Mouse (Mus musculus) gastrocnemius, postnatal 36 days (tissue): ENCODE measurements around the gene Tmem117. TPM values are rescaled to one million over a fixed set of nuclear protein-coding genes. Genes with fewer than 3 reads are reported as not detected.

ENCODE experiments used
- DNase-seq, 2 experiments: peaks; one replicate each; pipeline ENCODE4 v3.0.0; 2022
- intact Hi-C: fragments of 180-260 bp; cut with DNase I; formaldehyde crosslinking; loops from one replicate; pipeline ENCODE4 v1.15.1; 2025
- long read RNA-seq, 2 experiments: library from polyadenylated mRNA; stranded (forward); transcript quantifications; one replicate each; pipeline ENCODE4 v2.0.0; 2021
- total RNA-seq, 2 experiments: library from RNA; stranded (reverse); gene quantifications; 2 replicates each; pipeline ENCODE4 v1.2.3; 2021

Tmem117 gene
- total RNA-seq: 10 to 100 TPM; 21.2 to 21.3 TPM
- long read RNA-seq, experiment 1, transcript Tmem117-201 (8 exons, 2,717 nt): major isoform, 11 of 12 reads
- long read RNA-seq, experiment 1, partial matches to known transcripts: 1 of 12 reads
- long read RNA-seq, experiment 1, other reads (novel, unspliced or antisense): 0 of 12 reads
- long read RNA-seq, experiment 2, transcript Tmem117-201 (8 exons, 2,717 nt): major isoform, 14 of 18 reads
- long read RNA-seq, experiment 2, partial matches to known transcripts: 0 of 18 reads
- long read RNA-seq, experiment 2, other reads (novel, unspliced or antisense): 4 of 18 reads

DNA sequence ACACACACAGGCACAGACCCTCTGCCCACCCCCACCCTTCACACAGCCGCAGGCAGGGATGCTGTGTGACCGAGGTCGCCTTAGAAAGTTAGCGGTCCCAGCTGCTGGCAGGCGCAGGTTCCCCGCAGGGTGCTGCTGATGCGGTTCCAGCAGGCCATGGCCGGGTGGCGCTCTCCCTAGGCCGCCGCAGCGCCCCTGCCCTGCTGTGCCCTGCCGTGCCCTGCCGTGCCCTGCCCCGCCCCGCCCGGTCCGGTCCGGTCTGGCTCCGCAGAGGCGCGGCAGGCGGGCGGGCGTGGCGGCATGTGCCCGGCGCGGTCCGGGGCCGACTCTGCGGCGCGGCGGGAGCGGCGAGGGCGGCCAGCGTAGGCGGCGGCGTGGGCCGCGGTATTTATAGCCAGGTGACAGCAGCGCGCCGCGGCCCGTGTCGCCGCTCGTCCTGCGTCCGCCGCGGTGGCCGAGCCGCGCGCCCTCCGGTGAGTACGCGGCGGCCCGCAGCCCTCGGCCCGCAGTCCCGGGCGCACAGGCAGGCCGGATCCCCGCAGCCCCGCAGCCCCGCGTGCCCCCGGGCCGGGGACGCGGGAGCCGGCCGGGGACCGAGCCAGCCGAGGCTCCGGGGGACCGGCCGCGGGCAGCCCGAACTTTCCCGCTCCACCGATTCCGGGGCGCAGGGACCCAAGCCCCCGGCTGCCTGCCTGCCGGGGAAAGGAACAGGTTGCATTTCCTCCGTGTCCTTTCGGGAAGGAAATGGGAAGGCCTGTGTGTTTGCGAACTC, at the start of gene Tmem117:
Tmem117 (plus strand) TSS at position 403 of the 772 bp plus-strand sequence.
- intact Hi-C loops: loop anchor here (2.0 kb wide), 1 partner anchor 30 kb away; no protein-coding TSS in a partner anchor
- peak; percentile 28 to 36 for DNase-seq

DNA sequence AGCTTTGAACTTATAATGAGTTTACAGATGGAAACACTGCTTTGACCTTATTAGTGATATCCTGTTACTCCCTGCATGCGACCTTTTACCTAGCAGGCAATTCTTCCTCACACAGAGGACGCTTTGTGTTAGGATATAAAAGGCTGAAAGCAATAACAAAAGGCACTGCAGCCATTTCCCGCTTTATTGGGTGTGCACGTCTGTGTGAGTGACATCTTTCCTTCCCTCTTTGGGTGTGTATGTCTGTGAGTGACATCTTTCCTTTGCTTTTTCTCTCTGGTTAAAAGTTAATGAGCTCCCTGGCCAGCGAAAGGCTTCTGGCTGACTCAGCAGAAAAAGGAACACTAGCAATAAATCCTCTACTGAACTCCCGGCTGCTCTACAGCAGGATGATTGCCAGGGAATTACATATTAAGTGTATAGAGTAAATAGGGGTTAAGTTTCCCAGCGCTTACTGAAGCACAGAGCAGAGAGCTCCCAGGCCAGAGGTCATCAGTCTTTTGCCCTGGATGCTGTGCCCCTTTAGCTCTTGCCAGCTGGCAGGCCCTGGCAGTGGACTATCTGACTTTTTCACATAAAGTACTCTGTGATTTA, 46.9 kb upstream of the Tmem117 start:
- DNase-seq: no peak
- intact Hi-C loops: no loop called here

DNA sequence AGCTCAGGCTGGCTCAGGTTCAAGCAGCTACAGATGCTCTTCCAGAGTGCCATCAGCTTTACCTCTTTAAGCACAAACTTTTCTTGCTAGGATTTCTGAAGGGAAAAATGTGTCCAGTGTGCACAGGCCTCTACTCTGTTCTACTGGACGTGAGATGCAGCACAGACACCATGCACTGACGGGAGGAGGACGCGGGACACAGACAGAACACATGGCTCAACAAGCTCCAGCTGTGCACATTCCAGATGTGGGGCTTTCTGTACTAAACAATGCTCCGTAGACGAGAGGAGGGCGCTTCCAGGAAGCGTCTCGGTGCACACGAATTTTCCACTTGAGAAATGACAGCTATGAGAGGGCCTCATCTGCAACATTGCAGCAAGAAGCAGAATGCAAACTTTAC, 45.9 kb upstream of the Tmem117 start:
- no peak for DNase-seq
- intact Hi-C loops: no loop called here

DNA sequence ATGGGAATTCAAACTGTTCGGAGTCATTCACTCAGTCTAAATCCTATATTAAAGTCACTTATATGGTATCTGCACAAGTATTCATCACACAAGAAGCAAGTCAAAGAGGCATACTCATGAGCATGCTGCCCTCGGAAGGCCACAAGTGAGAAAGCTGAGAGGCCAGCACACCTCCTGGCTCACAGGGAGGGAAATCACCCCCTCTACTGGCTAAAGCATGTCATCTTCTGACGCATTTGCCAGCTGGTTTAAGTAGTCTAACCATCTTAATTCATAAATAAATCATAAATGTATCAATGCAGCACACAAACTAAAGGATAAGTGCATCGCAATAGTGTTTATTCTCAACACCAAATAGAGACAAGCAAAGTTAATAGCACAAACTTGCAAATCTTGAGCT, 44.3 kb upstream of the Tmem117 start:
- DNase-seq: no peak
- intact Hi-C loops: no loop called here

DNA sequence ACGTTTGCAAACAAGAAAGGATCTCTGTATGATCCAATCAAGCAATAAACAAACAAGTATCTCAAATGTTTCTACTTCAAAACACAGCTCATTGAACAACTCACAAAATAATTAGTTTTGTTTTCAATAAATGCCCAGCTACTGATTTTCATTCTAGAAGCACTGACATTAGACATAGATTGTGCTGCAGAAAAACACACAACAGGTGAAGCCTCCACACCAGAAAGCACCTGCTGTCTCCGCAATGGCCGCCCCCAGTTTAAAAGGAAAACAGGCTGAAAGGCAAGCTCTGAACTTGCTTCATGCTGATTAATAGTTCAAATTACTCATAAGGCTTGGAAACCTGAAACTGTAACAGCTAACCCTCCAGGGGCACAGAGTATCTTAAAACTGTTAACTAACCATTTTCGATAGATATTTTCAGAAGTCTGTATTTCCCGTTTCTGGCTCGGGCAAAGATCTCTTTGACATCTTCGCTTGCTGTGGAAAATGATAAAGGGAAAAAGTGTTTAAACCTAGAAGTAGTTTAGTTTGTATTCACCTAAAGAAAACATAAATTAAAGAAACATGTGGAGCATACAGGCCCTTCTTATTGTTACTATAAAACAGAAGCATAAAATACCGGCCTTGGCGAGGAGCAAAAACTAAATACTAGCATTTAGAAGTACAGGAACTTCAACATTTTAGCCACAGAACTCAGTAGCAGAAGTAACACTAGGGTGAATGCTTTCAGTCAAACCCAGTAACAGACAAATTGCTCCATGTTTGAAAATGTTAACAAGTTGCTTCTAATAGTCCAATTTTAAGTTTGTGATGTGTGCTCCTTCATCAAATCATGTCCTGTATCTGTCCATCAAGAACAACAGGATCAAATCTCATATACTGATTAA, 41.0 kb upstream of the Tmem117 start:
- DNase-seq: no peak
- intact Hi-C loops: no loop called here

DNA sequence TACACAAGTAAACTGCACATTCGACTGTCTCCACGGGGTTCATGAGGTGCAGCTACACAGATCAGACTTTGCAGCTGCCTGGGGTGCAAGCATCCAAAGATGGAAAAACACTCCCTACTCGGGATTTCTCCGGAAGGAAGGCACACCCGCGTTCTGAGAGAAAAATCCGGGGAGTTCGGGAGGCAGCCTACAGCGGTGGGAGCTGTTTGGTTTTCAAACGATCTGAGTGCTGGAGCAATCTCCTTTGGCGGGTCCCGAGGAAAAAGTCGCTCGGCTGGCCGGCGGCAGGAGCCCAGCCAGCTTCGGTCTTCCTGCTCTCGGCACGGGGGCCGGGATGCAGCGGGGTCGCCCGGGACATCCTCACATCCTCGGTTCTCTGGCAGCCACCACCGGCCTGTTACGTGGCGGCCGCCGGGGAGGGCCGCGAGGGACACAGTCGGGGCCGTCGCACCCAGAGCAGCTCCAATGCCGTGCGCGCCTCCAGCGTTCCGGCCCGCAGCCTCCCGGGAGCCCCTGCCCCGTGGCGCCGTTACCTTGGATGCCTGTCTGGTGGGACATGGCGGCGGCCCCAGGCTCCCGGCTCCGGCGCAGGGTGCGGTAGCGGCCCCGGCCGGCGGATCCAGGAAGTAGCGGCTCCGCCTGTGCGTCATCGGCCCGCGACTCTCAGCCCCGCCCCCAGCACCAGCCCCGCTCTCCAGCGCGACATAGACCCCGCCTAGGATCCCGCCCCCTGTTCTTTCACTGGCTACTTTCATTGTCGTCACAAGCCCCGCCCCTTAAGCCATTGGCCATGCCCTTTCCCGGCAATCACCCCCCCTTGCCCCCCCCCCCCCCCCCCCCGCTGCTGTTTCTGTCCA, 39.6 kb upstream of the Tmem117 start, which contains the start of gene Twf1:
Twf1 (minus strand) TSS at position 671 of the 857 bp plus-strand sequence.
- intact Hi-C loops: no loop called here
- DNase-seq: peak; percentile 95 to 98

- no peak for DNase-seq
- intact Hi-C loops: no loop called here
Measured at GRCm38 (mm10) chr15:94590083-94590482, 38.9 kb upstream of the Tmem117 start.

- DNase-seq: no peak
- intact Hi-C loops: no loop called here
Measured at GRCm38 (mm10) chr15:94591356-94591755, 37.7 kb upstream of the Tmem117 start.

GRCm38 (mm10) chr15:94593586-94593985, 35.4 kb upstream of the Tmem117 start:
- DNase-seq: no peak
- intact Hi-C loops: no loop called here

DNA sequence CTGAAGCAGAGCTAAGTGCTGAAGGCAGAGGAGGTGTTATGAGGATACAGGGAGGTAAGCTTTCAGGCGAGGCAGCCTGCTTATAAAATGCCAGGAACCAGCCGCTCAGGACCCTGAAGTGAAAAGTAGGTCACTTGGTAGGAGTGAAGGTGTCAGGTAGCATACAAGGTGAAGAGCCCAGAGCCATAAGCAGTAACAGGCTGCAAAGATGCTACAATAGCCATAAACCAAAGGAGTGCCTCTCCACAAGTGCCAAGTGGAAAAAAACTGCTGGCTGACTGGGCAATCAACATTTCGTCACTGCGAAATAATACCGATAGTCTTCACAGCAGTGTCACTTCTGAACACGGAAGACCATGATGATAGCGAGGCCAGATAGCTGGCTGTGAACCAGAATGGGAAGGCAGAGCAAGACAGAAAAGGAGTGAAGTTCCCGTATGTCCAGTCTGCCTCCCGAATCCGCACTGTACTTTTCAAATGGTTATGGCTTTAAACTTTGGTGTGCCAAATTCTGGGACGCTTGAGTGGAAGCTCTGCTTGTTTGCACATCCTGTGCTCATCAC, 28.8 kb upstream of the Tmem117 start:
- no peak for DNase-seq
- intact Hi-C loops: no loop called here

- DNase-seq: peak in 1 of 2 experiments; percentile 38
- intact Hi-C loops: no loop called here
Measured at GRCm38 (mm10) chr15:94601339-94601738, 27.7 kb upstream of the Tmem117 start.

DNA sequence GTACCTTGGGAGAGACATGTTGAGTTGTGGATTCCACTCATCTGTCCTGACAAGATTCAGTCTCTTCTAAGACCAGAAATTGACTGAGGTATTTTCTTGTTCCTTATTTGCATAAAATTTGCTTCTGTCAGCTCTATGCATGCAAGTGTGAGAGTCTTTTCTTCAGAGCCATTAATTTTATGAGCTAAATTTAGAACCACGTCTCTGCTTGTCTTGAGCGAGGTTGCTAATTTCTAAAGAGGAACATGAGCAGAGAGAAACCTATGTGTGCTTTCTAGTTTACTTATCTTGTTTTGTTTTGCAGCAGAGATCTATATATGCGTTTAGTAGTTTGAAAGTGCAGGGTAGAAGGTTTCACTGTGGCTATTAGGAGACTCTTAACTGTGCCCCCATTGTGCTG, 26.6 kb upstream of the Tmem117 start:
- no peak for DNase-seq
- intact Hi-C loops: no loop called here

GRCm38 (mm10) chr15:94607768-94608167, 21.3 kb upstream of the Tmem117 start:
- intact Hi-C loops: loop anchor here (2.0 kb wide), 1 partner anchor 49 kb away; no protein-coding TSS in a partner anchor

DNA sequence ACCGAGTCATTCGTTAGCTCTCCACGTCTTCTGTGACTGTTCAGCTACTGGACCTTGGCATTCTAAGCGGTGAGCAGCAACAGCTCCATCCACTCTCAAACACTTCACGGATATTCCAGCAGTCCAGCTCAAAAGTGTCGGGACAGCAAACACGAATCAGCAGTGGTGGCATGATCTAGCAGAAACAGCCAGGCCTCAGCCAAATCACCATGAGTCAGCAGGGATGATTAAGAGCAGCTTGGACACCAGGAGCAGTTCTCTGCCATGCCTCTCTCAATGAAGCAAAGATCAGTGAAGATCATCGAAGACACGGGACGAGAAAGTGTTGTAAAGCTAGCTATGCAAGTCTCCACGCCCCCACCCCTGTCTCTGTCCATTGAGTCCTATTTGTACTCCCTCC, 13.0 kb upstream of the Tmem117 start:
- intact Hi-C loops: no loop called here
- no peak for DNase-seq

More at GRCm38 (mm10) chr15:94607768-94608167, 21.3 kb upstream of the Tmem117 start:
- DNase-seq: no peak

DNA sequence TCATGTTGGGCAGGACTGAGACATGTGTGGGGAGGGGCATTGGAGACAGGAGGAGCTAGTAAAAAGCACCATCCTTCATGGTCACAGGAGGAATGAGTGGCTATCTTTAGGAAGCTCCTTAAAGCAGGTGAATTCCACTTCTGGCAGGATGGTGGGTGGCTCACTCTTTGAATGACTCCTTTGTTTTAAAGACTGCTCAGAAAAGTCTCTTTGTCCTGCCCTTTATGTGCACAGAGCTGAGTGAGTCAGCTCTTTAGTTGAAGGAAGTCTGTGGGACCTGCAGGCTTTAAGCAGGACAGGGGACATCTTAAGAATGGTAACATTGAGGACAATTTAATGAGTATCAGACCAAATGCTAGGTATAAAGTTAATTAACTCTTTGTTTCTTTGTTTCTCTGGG, 8.1 kb upstream of the Tmem117 start:
- DNase-seq: no peak
- intact Hi-C loops: no loop called here

GRCm38 (mm10) chr15:94628463-94628829, 586 bp upstream of the Tmem117 start:
- no peak for DNase-seq
- intact Hi-C loops: loop anchor here (2.0 kb wide), 1 partner anchor 30 kb away; no protein-coding TSS in a partner anchor

- no peak for DNase-seq
Measured at GRCm38 (mm10) chr15:94630553-94630952, 1.5 kb downstream of the Tmem117 start.

GRCm38 (mm10) chr15:94634524-94634923, 5.5 kb downstream of the Tmem117 start:
- DNase-seq: no peak
- intact Hi-C loops: no loop called here

More at GRCm38 (mm10) chr15:94630553-94630952, 1.5 kb downstream of the Tmem117 start:
- intact Hi-C loops: no loop called here

DNA sequence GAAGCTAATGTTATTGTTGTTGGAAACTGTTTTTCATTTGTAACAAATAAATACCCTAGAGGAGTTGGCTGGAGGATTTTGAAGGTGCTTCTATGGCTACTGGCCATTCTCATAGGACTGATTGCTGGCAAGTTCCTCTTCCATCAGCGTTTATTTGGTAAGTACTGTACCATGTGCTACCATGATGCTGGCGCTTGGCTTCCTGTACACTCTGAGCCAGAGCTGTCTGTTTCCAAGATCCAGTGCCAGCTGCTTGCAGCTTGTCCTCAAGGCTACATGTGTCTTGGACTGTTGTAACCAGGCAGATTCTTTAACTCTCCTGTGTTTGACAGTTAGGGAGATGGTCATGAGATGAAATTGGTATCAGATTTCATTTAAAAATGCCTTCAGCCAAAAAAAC, 9.2 kb downstream of the Tmem117 start:
- intact Hi-C loops: no loop called here
- DNase-seq: no peak
